Mouse (Mus musculus) spleen, adult 2 months (tissue): ENCODE data around the gene Stard10.

Experiments
- CTCF ChIP-seq: fragments of 200-500 bp; IDR thresholded peaks from 2 replicates; pipeline ENCODE4 v1.5.1; 2011; ENCODE audit warnings: mild to moderate bottlenecking, inconsistent platforms; ENCODE audit not compliant: insufficient read depth, insufficient read length, insufficient replicate concordance; ENCODE audit errors: extremely low read depth
- POLR2A ChIP-seq: fragments of 200-500 bp; IDR thresholded peaks from 2 replicates; pipeline ENCODE4 v1.6.1; 2011; ENCODE audit warnings: low read depth, low read length, inconsistent platforms

GRCm38 (mm10) chr7:101360406-101360805 lies 43.5 kb downstream of the Stard10 start:
- no peak for TF ChIP-seq CTCF
- TF ChIP-seq POLR2A, result no peak
